Mouse (Mus musculus) naive thymus-derived CD4-positive, alpha-beta T cell, adult 2 months (primary cell): ENCODE measurements around the gene Itch.
"Not testable (repeated sequence)": the region's sequence is repeated elsewhere in the genome, so short reads cannot be mapped to it uniquely, and the experiment has no call there.

Experiments
- DNase-seq: peaks from one replicate; pipeline ENCODE4 v3.0.0-alpha.2; 2011; ENCODE audit warnings: low read depth

Itch gene

DNA sequence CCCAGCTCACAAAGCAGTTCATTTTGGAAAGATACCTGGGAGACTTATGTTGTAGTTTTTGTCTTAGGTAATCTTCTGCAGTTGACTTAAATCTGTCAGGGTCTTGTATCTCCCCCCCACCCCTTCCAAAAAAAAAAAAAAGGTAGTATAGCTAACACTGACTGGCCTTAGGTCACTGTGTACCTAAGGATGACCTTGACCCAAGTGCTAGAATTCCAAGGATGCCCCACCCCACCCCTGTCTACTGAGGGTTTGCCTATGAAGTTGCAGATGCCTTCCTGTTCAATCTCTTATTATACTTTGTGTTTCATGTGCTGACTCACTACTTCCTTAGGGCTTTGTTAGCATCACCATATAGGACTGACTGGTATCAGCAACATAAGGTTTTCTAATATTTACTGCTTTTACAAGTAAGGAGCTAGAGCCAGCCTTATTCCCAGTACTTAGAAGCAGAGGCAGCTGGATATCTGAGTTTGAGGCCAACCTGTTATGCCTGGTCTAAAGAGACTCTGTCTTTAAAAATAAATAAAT is 8.8 kb downstream of the Itch start:
- DNase-seq: no peak

GRCm38 (mm10) chr2:155149296-155149695 is 16.0 kb downstream of the Itch start:
- DNase-seq: not testable (repeated sequence)

- peak; percentile 46 for DNase-seq
Measured at GRCm38 (mm10) chr2:155207419-155207818, 74.1 kb downstream of the Itch start.

- DNase-seq: no peak
Measured at GRCm38 (mm10) chr2:155223145-155223544, 89.8 kb downstream of the Itch start.

DNA sequence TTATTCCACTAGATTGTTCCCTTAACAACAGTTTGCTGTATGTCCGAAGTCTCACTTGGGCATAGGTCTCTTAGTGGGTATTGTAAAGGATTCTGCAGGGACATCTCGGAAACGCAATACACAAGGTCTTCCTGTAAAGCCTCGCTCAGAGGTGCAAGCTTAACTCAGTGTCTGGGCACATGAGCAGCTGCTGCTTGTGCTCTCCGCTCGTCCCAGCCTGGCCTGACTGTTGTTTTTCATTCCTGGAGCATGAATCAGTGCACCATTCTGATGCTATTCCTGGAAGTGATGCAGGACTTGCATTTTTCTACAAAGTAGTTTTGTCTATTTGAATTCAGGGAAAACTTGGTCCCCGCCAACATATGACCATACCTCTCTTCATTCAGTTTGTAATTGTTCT is 91.4 kb downstream of the Itch start:
- no peak for DNase-seq

GRCm38 (mm10) chr2:155235746-155236361 is 102.5 kb downstream of the Itch start:
- peak; percentile 50 for DNase-seq

DNA sequence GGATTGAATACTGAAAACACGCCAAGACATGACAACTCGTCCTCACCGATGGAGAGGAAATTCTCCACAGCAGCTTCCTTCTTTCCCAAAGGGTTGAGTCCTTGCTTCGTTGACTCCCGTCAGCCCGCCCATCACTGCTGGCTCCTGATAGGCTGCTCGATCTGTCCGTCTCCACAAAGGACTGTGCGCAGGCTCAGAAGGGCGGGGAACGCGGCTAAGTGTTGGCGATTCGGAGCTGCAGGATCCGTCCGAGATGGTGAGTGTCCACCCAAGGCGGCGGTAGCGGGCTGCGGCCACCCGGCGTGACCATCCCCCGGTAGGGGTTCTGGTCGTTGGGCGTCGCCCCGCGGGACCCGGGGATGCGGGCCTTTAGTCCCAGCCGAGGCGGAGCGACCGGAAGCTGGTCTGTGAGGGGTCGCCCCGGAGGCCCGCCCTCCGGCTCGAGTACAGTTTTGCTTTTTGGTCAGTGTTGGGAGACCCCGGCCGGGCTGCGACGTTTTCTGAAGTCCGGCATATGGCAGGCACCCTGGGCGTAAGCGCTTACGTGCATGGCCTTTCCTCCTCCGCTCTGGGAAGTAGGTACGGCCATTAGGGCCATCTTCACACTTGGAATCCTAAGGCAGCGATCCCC is 103.2 kb downstream of the Itch start, which contains the start of gene Dynlrb1:
Gene Dynlrb1, plus strand, starts transcription at position 172 of the 631 bp plus-strand sequence.
- peak; percentile 97 for DNase-seq

DNA sequence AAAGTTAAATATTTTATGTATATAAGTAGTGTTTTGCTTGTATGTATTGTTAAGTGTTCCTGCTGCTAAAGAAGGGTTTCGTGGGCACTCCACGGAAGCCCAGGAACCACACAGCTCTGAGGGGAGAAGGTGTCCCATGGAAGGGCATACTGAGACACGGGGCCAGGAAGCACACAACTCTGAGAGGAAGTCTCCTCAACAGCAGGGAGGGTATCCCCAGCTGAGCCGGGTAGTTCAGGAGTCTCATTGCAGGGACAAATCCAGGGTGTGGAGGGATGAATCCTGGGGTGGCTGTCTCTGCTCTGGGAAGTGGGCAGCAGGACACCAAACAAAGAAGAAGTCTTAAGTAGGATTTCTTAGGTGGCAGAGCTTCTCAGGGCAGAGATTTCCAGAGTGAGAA is 104.0 kb downstream of the Itch start:
- DNase-seq: peak; percentile 34

DNA sequence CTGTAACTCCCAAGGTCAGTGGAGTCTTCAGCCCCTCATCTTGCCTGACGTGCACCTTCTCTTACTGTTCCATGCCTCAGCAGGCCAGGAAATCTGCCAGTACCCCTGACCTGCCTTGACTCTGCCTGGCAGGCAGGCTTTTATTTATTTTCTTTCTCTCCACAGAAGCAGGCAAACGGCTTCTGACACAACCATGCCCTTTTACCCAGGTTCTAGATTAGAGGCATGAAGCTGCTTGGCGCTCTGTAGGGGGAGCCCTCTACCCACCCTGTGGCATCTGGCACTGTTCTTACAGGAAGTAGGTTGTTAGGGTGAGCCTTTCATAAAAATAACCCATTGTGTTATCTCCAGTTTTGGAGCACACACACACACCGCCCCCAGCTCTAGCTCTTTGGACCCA is 107.6 kb downstream of the Itch start:
- peak; percentile 43 for DNase-seq

- DNase-seq: no peak
Measured at GRCm38 (mm10) chr2:155242296-155242855, 109.1 kb downstream of the Itch start.

GRCm38 (mm10) chr2:155246231-155246630 is 112.9 kb downstream of the Itch start:
- DNase-seq: no peak

GRCm38 (mm10) chr2:155248206-155248605 is 114.9 kb downstream of the Itch start:
- no peak for DNase-seq

DNA sequence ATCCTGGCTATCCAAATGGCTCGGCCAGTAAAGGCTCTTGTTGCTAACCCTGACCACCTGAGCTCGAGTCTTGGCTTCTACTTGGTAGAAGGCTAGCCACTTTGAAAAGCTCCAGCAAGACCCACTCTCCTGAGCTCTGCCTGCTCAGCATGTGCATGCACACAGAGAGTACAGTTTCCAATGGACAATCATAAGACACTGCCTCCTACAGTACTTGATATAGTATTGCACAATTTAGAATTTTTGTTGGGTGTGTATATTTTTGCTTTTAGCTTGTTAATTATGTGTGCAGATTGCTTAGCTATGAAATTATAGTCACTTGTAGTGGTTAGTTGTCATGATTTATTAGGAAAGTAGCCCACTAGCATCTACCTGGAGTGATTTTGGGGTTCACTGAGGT is 115.4 kb downstream of the Itch start:
- DNase-seq: no peak

- DNase-seq: no peak
Measured at GRCm38 (mm10) chr2:155249588-155249987, 116.3 kb downstream of the Itch start.

DNA sequence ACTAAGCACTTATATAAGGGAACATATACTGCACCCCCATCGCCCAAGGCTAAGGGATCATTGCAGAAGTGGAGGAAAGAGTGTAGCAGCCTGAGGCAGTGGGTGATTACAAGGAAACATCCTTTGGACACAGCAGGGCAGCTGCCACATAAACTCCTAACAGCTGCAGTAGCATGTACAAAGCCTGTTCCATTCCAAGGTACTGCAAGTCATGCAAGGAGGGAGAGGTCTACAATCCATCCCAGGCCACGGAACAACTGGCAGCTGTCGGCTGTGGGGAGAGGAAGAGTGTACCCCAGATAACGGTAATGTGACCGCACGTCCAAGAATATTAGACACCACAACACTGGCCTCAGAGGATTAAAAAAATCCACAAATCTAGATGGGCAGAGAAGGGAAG is 132.2 kb downstream of the Itch start:
- no peak for DNase-seq

GRCm38 (mm10) chr2:155266896-155267295 is 133.6 kb downstream of the Itch start:
- DNase-seq: no peak

DNA sequence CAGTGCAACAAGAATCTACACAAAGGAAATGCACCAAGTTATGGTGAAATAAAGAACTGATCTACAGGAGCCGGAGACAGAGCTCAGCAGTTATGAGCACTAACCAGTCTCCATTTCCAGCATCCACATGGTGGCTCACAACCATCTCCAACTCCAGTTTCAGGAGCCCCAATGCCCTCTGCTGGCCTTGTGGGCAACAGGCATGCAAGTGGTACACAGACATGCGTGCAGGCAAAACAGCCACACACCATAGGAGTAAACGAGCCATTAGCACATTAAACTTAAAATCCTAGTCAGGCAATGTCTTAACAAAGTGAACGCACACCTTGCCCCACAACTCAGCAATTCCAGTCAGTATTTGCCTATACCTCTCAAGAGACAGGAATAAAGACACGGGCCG is 138.6 kb downstream of the Itch start:
- DNase-seq: peak; percentile 25

GRCm38 (mm10) chr2:155272396-155273170 is 139.3 kb downstream of the Itch start:
- DNase-seq: no peak

DNA sequence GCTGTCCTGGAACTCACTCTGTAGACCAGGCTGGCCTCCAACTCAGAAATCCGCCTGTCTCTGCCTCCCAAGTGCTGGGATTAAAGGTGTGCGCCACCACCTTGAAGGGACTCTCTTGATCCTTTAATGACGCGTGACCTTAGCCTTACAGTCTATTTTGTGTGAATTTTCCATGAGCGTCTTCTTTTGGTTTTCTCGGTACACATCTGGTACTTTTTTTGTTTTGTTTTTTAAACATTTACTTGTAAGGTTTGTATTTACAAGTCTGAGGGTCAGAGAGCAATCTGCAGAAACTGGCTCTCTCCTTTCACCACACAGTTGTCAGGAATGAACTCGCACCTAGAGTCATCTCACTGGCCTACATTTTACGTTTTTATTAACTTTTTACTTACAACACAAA is 140.3 kb downstream of the Itch start:
- DNase-seq: no peak

DNA sequence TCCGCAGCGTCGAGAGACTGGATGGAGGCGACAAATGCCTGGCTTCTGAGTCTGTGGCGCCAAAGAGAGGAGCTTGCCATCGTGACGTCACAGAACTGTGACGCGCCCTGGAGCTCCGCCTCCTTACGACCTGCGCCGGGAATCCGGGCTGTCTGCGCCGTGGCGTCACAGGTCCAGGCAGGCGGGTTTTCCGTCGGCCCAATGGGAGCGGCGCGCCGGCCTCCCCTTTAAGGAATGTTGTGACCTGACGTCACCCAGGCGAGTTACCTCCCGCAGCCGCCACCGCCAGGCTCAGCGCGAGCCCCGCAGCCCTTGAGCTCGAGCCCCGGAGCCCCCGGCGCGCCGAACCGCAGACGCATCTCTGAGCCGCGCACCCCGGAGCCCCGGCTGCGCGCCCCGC is 142.9 kb downstream of the Itch start, which contains the start of gene Map1lc3a:
Gene Map1lc3a, plus strand, starts transcription at position 103 of the 400 bp plus-strand sequence.
- DNase-seq: peak; percentile 98
